Mouse (Mus musculus): ENCODE measurements around the gene Nxf3. TPM values are rescaled to one million over a fixed set of nuclear protein-coding genes. Genes with fewer than 3 reads are reported as not detected.
"Not testable (repeated sequence)": the region's sequence is repeated elsewhere in the genome, so short reads cannot be mapped to it uniquely, and the experiment has no call there.

The Nxf3 gene
- total RNA-seq (2021), result not detected

DNA sequence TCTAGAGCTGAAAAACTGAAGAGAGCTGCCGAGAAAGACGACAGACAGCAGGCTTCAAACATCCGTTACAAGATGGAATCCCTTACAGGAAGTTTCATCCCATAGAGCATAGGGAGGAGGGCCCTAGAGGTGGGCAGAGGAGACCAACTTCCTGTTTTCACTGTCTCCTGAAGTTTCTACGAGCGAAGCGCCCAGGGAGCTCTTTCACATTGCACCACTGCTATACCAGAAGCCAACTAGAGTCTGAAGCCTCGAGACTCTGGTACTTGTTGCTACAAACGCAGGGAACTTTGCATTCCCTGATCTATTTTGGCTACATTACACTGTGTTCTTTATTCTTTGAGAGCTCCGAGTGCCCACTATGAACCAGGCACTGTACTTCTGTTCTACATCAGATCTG, at the start of gene Nxf3:
Gene Nxf3 (minus strand): TSS at position 101 of the 400 bp plus-strand sequence.
- DNase-seq (ENCODE audit: low spot score in 2 of 2), result no peak
- intact Hi-C loops (cut with DNase I), result no loop called here

DNA sequence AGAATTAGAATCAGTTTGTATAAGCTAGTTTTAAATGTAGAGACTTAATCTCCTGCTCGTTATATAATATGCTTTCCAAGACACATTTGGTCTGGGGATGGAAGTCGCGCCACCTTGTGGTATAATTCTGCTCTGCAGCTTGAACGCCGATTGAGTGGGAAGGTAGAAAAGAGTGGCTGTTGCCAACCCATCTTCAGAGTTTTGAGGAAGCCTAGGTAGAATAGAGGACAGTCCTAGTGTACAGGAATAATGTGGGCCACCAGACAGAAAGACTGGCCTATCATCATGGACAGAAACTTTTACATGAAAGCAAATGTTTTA, 42.6 kb upstream of the Nxf3 start:
- intact Hi-C loops (cut with DNase I), result no loop called here
- DNase-seq (ENCODE audit: low spot score in 2 of 2), result peak; percentile 35 to 66

DNA sequence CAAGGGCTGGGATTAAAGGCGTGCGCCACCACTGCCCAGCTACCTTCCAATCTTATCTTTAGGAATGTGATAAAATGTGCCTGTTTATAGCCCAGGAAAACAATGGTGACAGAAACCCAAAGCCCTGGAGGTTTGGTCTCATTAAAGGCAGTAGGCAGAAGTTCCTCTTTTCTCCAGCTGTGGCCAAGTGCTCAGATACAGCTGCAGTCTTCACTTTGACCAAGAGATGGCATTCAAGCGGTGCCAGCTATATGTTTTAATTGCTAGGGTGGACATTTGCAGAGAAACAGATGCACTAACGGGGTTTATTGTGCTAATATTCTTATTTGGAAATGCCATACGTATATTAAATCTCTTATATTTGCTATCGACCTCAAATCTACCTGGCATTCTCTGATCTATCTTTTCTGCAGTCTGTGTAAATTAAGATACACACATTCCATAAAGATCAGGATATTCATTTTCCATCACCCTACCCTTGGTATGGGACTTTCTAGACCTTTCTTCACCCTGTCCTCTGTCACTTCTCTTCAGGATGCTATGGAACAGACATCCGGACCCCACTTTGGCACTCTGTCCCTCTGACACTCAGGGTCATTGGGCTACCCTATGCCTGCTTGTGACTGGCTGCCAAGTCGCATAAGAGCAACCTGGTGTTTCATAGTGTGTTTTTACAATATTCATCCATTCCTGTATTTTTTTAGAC, 42.1 kb upstream of the Nxf3 start:
- DNase-seq (ENCODE audit: low spot score in 2 of 2), result no peak
- intact Hi-C loops (cut with DNase I), result no loop called here

DNA sequence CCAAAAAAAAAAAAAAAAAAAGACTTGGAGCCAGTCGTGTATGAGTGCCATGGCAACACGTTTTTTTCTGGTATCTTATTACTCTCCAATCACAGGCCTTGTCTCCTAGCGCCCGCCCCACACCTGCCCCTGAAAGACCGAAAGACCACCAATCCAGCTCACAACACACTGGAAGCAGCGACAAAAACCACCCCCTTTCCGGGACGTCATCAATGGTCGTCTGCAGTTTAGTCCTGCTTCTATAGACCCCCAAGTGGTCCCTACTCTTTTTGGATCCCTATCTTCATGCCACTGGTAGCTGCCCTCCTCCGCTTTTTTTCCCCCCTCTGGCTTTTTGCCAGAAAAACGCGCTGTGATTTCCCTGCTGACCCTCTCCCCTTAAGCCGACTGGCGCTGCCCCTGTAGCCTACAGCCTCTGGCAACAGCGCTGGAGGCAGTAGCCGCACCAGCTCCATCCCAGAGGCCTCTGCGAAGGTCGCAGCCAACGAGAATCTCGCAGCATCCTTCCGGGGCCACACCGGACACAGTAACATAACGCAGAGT, 30.4 kb upstream of the Nxf3 start:
- peak; percentile 69 to 90 for DNase-seq (ENCODE audit: low spot score in 2 of 2)

DNA sequence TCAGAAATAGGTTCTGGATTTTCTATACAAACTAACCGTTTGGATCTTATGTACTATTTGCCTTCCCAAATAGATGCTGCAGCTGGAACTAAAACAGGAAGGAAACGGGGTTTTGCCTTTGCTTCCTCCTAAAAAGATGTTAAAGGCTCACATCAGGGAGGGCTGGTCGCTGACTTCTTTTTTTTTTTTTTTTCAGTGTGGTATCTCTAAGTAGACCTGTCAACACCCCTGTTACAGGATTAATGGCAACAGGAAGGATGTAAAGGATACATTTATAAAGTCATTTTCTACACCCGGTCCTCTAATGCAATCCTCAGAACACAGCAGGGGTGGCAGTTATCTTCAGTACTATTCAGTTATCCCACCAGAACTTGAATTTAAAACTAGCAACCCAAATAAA, 30.0 kb upstream of the Nxf3 start:
- intact Hi-C loops (cut with DNase I), result no loop called here
- DNase-seq (ENCODE audit: low spot score in 2 of 2), result no peak

More for the DNA sequence above, 30.4 kb upstream of the Nxf3 start:
- intact Hi-C loops (cut with DNase I), result no loop called here

DNA sequence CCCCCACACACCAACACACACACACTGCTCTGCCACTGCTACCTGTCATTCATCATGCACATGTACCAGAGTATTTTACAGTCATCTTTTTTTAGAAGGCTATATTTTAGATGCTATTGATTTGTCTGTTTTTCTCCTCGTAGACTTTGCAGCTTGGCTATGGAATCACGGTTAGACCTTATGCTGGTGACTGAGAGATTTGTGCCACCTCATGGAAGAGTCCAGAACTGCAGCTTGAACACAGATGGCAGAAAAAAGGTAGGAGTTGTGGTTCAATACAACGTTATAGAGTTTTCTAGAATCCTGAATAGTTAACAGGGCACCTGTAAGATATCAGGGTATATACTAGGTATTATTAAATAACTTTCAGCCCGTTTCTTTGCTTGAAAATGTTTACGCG, 22.9 kb upstream of the Nxf3 start:
- intact Hi-C loops (cut with DNase I), result loop anchor here (2.0 kb wide), 1 partner anchor 61 kb away; no protein-coding TSS in a partner anchor
- DNase-seq (ENCODE audit: low spot score in 2 of 2), result peak; percentile 69 to 74

DNA sequence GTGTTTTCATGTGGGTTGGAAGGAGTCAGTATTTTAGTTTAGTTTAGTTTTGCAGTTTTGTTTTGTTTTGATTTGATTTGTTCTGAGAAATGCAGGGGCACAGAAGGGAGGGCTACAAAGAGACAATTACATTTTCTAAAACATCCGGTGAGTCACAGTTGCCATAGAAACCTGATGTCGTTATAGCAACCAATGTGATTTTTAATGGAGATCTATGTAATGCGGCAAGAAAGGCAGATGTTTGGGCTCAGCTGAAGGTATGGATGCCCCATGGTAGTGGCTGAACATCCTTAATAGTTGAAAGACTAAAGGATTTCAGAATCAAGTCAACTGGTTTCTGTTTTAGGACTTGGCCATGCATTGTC, 19.7 kb upstream of the Nxf3 start:
- intact Hi-C loops (cut with DNase I), result no loop called here
- DNase-seq (ENCODE audit: low spot score in 2 of 2), result peak; percentile 21 to 27

DNA sequence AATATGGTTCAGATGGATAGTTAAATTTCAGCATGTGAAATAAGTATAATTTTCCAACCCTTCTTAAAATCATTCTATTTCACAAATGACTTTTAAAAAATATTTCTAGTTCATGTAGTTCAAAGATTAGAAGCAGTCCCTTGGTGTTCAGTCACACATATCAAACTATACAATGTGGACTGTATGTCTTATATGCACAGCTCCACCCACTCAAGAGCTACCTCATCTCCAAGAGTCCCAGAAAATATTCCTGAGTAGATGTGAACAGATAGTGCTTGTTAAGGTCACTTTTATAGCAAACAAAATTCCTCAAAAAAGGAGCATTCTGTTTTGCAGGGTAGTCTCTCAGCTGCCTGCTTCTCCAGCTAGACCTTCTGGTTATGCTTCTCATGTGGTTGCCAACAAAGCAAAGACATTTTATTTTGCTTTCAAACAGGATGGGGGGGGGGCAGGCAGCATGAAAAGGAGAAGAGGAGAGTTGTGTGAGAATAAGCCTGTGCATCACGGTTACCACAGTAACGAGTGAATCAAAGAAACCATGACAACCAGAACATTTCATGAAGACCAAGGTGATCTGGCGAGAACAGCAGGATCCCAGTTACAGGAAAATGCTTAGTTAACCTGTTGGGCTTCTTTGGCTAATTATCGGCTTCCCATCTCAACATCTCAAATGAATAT, 19.1 kb upstream of the Nxf3 start:
- intact Hi-C loops (cut with DNase I), result no loop called here
- peak; percentile 28 to 35 for DNase-seq (ENCODE audit: low spot score in 2 of 2)

DNA sequence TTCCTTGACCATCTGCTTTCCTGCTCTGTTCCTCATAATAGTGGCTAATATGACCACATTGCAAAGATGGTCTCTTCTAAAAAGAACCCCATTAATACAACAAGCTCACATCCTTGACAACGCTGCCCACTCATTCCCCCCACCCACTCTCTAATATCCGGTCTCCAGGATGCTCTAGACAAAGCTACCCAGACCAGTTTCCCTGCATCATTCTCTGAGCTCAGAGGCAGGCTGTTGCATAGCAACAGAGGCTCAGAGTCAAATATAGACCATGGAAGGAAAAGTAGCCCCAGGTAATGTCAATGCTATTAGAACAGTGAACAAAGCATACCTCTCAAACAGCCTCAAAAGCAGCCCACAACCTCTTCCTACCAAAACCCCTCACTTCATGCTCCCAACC, 9.4 kb upstream of the Nxf3 start:
- intact Hi-C loops (cut with DNase I), result no loop called here

DNA sequence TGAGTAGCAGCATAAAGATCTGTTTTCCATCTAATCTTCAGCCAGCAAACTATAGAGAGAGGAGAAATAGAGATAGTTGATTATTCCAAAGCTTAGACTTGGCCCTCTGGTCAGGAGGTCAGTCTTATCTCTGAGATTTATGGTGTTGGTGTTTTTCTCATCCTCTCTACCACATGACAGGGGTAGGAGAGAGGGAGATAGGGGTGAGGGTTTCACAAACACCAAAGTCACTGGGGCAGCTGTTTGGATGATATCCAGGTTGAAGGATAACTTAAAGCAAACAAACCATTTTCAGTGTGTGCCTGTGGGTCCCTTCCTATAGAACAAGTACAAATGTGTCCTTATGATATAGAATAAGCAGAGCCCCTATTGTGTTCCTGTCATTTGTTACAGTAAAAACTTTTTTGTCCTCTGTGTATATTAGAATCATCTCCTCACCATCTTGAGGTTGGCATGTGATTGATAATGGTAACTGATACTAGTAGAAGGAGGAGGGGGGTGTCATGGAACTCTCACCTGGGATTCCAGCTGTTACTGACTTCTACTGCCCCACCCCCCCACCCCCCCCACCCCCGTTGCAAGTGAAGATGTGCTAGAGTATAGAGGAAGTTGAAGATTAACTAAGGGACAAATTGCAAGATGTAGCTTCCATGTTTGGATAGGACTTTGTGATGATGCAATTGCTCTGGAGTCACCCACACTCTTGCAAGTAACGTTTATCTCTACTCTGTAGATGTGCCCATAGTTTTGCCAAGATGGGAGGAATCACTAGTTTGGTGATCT, 7.6 kb upstream of the Nxf3 start:
- intact Hi-C loops (cut with DNase I), result no loop called here
- no peak for DNase-seq (ENCODE audit: low spot score in 2 of 2)

More for the DNA sequence above, 9.4 kb upstream of the Nxf3 start:
- DNase-seq (ENCODE audit: low spot score in 2 of 2), result peak; percentile 14 to 36

DNA sequence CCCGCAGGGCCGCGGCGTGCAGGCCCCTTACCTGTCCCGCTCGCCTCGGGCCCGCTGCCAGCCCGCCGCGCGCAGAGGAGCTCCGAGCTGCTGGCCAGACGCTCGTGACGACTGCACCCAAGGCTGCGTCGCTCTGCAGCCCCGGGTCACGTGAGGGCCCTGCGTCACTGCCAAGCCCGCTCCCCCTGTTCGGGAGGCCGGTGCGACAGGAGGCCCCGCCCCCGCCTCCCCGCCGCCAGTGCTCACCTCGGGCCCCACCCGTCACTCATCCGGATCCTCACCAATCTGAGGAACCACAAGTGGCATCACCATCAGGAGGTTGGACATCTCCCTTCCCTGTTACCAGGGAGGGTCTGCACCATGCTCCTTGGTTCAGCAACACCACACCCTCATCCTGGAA, 17.0 kb downstream of the Nxf3 start, which contains the start of gene Bex2:
Gene Bex2 (minus strand): TSS at position 217 of the 400 bp plus-strand sequence.
- intact Hi-C loops (cut with DNase I), result not testable (repeated sequence)
- peak; percentile 3 to 59 for DNase-seq (ENCODE audit: low spot score in 2 of 2)

DNA sequence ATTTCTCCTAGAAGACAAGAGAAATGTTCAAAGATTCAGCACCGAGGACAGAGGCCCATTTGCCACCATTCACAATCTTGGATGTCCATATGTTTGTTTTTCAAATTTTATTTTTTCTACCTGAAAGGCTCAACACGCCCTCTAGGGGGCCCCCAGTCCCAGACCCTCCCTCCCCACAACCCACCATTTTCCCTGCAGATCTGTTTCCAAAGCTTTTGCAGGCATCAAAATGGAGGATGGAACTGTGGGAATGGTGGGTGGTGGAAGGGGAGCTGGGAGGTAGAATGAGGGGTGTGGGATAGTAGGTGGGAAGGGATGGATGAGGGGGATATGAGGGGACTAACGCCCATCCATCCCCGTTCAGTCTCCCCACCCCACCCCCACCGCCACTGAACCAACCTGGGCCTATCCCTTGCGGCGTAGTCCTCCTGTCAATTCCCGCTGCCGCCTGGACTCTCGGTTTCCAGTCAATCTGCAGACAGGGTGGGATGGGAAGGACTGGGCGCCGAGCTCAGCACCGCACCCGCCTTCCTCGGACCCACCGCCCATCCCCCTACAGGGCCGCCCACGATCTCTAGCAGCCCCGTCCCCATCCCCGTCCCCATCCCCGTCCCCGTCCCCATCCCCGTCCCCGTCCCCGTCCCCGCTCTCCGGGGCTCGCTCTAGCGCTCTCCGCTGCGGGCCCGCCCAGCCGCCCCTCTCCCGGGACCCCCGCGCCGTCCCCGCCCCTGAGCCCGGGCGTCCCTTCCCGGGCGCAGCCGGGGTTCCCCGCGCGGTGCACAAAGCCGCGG, 17.7 kb downstream of the Nxf3 start:
- peak; percentile 6 to 23 for DNase-seq (ENCODE audit: low spot score in 2 of 2)
- intact Hi-C loops (cut with DNase I), result not testable (repeated sequence)

DNA sequence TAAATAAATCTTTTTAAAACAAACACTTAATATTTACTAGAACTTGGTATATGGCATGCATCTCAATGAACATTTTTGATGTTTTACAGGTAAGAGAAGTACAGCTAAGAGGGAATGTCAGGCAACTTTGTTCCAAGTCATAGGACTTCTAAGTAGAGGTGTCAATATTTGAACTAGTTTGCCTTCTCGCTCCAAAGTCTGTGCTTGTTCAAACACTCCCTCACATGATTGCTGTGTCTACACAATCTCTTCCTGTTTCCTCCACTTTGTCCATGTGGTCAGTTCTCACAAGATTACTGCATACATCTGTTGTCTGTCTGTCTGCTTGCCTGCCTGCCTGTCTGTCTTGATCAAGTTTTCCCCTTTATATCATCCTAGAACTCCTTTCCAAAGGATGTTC, 24.4 kb downstream of the Nxf3 start:
- intact Hi-C loops (cut with DNase I), result no loop called here
- DNase-seq (ENCODE audit: low spot score in 2 of 2), result no peak

DNA sequence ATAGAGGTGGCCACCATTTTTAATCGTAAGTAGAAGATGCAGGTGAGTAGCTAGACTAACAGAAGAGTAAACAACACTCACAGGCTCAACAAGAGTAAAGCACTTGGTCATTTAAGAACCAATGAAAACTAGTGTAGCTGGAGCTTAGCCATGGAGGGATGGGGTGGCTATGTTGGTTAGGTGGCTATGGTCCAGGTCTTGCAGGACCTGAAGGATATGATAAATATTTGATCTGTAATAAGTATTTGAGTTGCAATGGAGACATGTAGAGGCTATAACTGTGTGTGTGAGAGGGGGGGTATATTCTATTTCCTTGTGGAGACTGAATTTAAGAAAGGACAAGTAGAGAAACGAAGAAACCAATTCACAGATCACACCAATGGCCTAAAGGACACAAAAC, 33.8 kb downstream of the Nxf3 start:
- no peak for DNase-seq (ENCODE audit: low spot score in 2 of 2)
- intact Hi-C loops (cut with DNase I), result no loop called here

DNA sequence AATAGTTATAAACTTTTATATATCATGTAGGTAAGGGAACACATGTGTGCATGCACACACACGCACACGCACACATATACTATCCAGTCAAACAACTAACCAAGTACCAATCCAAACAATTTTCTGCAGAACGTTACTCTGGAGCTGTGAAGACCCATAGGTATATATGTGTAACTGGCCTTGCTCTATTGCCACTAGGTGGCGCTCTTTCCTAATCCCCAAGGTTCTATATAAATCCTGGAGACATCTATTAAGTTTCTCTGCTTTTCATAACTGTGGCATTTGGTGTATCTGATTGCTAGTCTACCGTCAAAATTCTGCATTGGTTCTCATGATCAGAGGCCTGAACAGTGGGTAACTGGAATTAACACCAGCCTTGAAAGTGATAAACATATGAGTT, 37.5 kb downstream of the Nxf3 start:
- DNase-seq (ENCODE audit: low spot score in 2 of 2), result peak; percentile 71 to 81

DNA sequence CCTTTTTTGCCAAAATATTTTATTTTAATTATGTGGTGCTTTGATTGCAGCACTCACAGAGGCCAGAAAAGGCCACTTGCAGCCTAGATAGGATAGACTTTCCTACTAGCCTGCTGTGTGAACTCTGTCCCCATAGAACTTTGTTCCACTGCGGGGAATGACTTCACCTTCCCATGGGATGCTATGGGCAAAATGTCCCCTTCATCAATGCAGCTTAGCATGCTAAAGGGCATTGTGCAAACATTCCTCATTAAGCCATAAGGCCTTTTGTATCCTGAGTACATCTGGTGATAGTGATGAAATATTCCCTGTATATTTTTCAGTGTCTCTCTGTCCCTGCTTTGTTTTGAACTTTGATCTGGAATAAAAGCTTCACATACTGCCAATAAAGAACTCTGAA, 41.3 kb downstream of the Nxf3 start:
- intact Hi-C loops (cut with DNase I), result no loop called here
- no peak for DNase-seq (ENCODE audit: low spot score in 2 of 2)

More for the DNA sequence above, 37.5 kb downstream of the Nxf3 start:
- intact Hi-C loops (cut with DNase I), result loop anchor here (2.0 to 5.0 kb wide), 2 partner anchors 61 to 275 kb away; no protein-coding TSS in a partner anchor

DNA sequence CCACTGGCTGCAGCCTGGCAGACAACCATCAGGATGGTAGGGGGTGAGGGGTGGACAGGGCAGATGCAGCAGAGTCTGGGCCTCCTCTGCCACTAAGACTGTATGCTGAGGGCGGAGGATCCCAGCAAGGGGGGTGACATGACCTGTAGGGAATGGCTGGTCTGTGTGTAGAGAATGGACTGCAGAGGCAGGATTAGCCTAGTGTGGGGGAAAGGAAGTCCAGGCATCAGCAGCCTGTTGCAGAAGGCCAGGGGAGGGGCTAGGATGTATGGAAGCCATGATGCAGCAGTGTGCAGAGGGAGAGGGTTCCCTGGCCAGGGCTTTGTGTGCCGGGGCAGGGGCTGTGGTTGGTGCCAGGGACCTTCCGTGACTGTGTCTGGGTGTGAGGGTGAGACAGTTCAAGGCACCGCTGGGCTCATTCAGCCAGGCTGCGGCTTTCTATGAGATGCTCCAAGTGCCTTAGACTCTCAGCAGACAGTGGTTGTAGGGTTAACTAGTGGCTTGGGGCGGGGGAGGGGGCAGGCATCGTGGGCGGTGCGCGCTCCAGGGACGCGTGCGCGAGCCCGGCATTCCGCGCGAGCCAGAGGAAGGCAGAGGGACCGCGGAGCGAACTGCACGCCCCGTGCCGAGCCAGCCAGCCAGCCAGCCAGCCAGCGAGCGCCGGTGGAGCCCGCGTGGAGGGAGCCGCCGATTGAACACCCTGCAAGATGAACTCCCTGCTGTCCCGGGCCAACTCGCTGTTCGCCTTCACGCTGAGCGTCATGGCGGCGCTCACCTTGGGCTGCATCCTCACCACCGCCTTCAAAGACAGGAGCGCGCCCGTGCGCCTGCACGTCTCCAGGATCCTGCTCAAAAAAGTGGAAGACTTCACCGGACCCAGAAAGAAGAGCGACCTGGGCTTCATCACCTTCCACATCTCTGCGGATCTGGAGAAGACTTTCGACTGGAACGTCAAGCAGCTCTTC, 52.0 kb downstream of the Nxf3 start, which contains the start of gene Arxes1:
Gene Arxes1 (plus strand): TSS at position 569 of the 965 bp plus-strand sequence.
- intact Hi-C loops (cut with DNase I), result not testable (repeated sequence)
- peak; percentile 16 to 30 for DNase-seq (ENCODE audit: low spot score in 2 of 2)

DNA sequence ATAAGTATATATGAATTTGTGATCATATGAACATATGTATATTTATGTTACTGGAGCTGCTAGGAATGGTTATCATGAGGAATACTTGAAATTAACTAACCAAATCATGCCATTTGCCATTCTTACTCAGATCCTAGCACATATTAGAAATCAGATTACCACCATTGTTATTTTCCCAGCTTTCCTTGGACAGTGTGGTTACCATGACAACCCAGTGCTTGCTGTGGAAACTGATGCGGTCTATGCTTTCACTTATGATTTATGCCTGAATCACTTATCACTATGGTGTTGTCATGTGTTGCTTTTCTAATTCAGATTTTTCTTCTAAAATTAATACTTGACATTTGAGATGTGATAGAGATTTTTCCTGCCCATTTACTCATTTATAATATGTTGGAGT, 54.7 kb downstream of the Nxf3 start:
- DNase-seq (ENCODE audit: low spot score in 2 of 2), result no peak

More for the DNA sequence above, 54.7 kb downstream of the Nxf3 start:
- intact Hi-C loops (cut with DNase I), result no loop called here
